Mouse (Mus musculus): Measurements from ENCODE around the gene Lrrn3.
A peak's percentile ranks its signal among the peaks of the same experiment; 100 is the strongest.

The Lrrn3 gene

GRCm38 (mm10) chr12:41486331-41486730 lies at the start of gene Lrrn3:
Gene Lrrn3 (minus strand): TSS chr12:41486431.
- no peak for DNase-seq

GRCm38 (mm10) chr12:41528410-41528809 lies 42.2 kb upstream of the Lrrn3 start:
- no peak for DNase-seq

- no peak for DNase-seq
Observed at GRCm38 (mm10) chr12:41526688-41527087, 40.5 kb upstream of the Lrrn3 start.

GRCm38 (mm10) chr12:41521671-41522070 lies 35.4 kb upstream of the Lrrn3 start:
- no peak for DNase-seq

- DNase-seq, result no peak
Observed at GRCm38 (mm10) chr12:41520326-41520725, 34.1 kb upstream of the Lrrn3 start.

- no peak for DNase-seq
Observed at GRCm38 (mm10) chr12:41518897-41519296, 32.7 kb upstream of the Lrrn3 start.

GRCm38 (mm10) chr12:41510588-41510987 lies 24.4 kb upstream of the Lrrn3 start:
- no peak for DNase-seq

- no peak for DNase-seq
Observed at GRCm38 (mm10) chr12:41508610-41509009, 22.4 kb upstream of the Lrrn3 start.

- DNase-seq, result no peak
Observed at GRCm38 (mm10) chr12:41500049-41500820, 14.0 kb upstream of the Lrrn3 start.

- DNase-seq, result no peak
Observed at GRCm38 (mm10) chr12:41494620-41495019, 8.4 kb upstream of the Lrrn3 start.

GRCm38 (mm10) chr12:41487005-41487404 lies 774 bp upstream of the Lrrn3 start:
- DNase-seq, result peak in 1 of 2 experiments; percentile 28

- DNase-seq, result peak; percentile 37 to 41
Observed at GRCm38 (mm10) chr12:41485512-41486215, 567 bp downstream of the Lrrn3 start.

GRCm38 (mm10) chr12:41484689-41485511 lies 1.3 kb downstream of the Lrrn3 start:
- DNase-seq, result peak in 1 of 2 experiments; percentile 3

GRCm38 (mm10) chr12:41483593-41484451 lies 2.4 kb downstream of the Lrrn3 start:
- peak in 1 of 2 experiments; percentile 3 for DNase-seq

- DNase-seq, result no peak
Observed at GRCm38 (mm10) chr12:41483091-41483592, 3.1 kb downstream of the Lrrn3 start.

GRCm38 (mm10) chr12:41481486-41481885 lies 4.7 kb downstream of the Lrrn3 start:
- DNase-seq, result no peak

GRCm38 (mm10) chr12:41469096-41469801 lies 17.0 kb downstream of the Lrrn3 start:
- no peak for DNase-seq

GRCm38 (mm10) chr12:41468374-41468991 lies 17.7 kb downstream of the Lrrn3 start:
- DNase-seq, result no peak

- DNase-seq, result peak; percentile 44 to 66
Observed at GRCm38 (mm10) chr12:41438446-41438845, 47.8 kb downstream of the Lrrn3 start.

- DNase-seq, result no peak
Observed at GRCm38 (mm10) chr12:41436206-41436985, 49.8 kb downstream of the Lrrn3 start.
